Mouse (Mus musculus): ENCODE results near the gene Gli1.

- TF ChIP-seq CTCF (conservative IDR thresholded peaks at IDR 0.05; ENCODE audit: insufficient read depth, insufficient read length, low read depth, low read length) = no peak
- TF ChIP-seq POLR2A (IDR thresholded peaks at IDR 0.05; ENCODE audit: low read depth, low read length) = no peak
Measured at GRCm38 (mm10) chr10:127367116-127367515, 25.3 kb upstream of the Gli1 start.

Measured in kidney, adult 2 months (tissue).